Mouse (Mus musculus) kidney, postnatal 0 days (tissue): ENCODE results near the gene She. TPM values are rescaled to one million over a fixed set of nuclear protein-coding genes. Genes with fewer than 3 reads are reported as not detected.

Experiments used
- ATAC-seq: fragments of 200-750 bp; cut with Nextera tagmentation; replicated peaks from 2 replicates; pipeline ENCODE4 v1.8.0; 2017; ENCODE audit warnings: low read depth, moderate number of reproducible peaks, moderate TSS enrichment, moderate library complexity; ENCODE audit not compliant: low FRiP score
- DNase-seq: peaks from one replicate; pipeline ENCODE4 v3.0.0-alpha.2; 2016; ENCODE audit warnings: low spot score
- H3K27ac ChIP-seq: fragments of 300-500 bp; sonication (generic); 2 replicates; pipeline ENCODE4 v1.5.1; 2014; ENCODE audit warnings: mild to moderate bottlenecking
- H3K27me3 ChIP-seq: fragments of 300-500 bp; sonication (generic); 2 replicates; pipeline ENCODE4 v1.6.1; 2014; ENCODE audit warnings: low read length, mixed read lengths; ENCODE audit not compliant: insufficient read depth
- H3K36me3 ChIP-seq: fragments of 300-500 bp; sonication (generic); 2 replicates; pipeline ENCODE4 v1.6.1; 2014; ENCODE audit warnings: low read length, mixed read lengths; ENCODE audit not compliant: insufficient read depth
- H3K4me1 ChIP-seq: fragments of 300-500 bp; sonication (generic); replicated peaks from 2 replicates; pipeline ENCODE4 v1.6.1; 2014; ENCODE audit warnings: antibody characterized with exemption, low read length, mixed read lengths; ENCODE audit not compliant: insufficient read depth
- H3K4me2 ChIP-seq: fragments of 300-500 bp; sonication (generic); 2 replicates; pipeline ENCODE4 v1.6.1; 2014; ENCODE audit warnings: mild to moderate bottlenecking, low read length, moderate library complexity, mixed read lengths
- H3K4me3 ChIP-seq: fragments of 300-500 bp; sonication (generic); replicated peaks from 2 replicates; pipeline ENCODE4 v1.5.1; 2014; ENCODE audit warnings: low read depth, low read length
- H3K9ac ChIP-seq: fragments of 300-500 bp; sonication (generic); 2 replicates; pipeline ENCODE4 v1.6.1; 2014; ENCODE audit warnings: low read depth, low read length
- H3K9me3 ChIP-seq: fragments of 300-500 bp; sonication (generic); replicated peaks from 2 replicates; pipeline ENCODE4 v1.6.1; 2016; ENCODE audit warnings: low read length, inconsistent platforms, mixed read lengths
- CTCF ChIP-seq: IDR thresholded peaks from 2 replicates; pipeline ENCODE4 v1.5.1; 2016; ENCODE audit warnings: antibody characterized with exemption, low read depth, mild to moderate bottlenecking, moderate library complexity
- WGBS: fragments of 180-500 bp; shearing (Covaris S2); extraction: QIAGEN DNeasy Blood & Tissue Kit; methylation state at CpG from one replicate; pipeline ENCODE4 v1.1.7; 2014; 5-methylcytosine and 5-hydroxymethylcytosine counted together
- polyA plus RNA-seq: library from polyadenylated mRNA; unstranded; fragments of >200 nt; fragmentation: Nextera tagmentation; extraction: Ambion mirVana; gene quantifications from 2 replicates; pipeline ENCODE4 v1.2.1, GENCODE M21; 2015

She gene
- polyA plus RNA-seq, 1 experiment from 2014 or later = 5.9 TPM

DNA sequence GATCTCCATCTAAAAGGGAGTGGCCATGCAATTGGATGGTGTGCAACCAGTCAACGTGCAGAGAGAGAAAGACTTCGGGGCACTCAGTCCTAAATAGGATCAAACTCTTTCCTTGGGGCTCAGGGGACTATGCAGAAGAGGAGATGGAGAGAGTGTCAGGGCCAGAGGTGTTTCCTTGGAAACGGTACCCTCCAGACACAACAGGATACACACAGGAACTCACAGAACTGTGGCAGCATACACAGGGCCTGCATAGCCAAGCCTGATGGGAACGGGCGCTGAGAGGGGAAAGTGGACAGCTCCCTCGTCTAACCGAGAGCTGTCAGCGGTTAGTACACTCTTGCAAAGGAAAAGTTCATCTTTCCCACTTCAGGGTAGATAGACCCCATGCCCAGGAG, 68.3 kb downstream of the She start:
- no peak for TF ChIP-seq CTCF
- no peaks in the 10 kb centered on the region for H3K9me3 ChIP-seq
- WGBS = 55% methylated on average over 8 of the region's 8 CpGs
- H3K4me3 ChIP-seq = no peak overlapping the region
- H3K27ac ChIP-seq = peak overlapping the region; percentile 78; the same call in 1 of the 2 replicates
- no peaks in the 10 kb centered on the region for H3K27me3 ChIP-seq
- H3K9ac ChIP-seq = no peak overlapping the region
- no peak for DNase-seq
- no peak for ATAC-seq
- no peaks in the 10 kb centered on the region for H3K36me3 ChIP-seq
- H3K4me2 ChIP-seq = no peak overlapping the region
- H3K4me1 ChIP-seq = peaks cover 6% of the 10 kb centered on the region; the same call in 1 of the 2 replicates

DNA sequence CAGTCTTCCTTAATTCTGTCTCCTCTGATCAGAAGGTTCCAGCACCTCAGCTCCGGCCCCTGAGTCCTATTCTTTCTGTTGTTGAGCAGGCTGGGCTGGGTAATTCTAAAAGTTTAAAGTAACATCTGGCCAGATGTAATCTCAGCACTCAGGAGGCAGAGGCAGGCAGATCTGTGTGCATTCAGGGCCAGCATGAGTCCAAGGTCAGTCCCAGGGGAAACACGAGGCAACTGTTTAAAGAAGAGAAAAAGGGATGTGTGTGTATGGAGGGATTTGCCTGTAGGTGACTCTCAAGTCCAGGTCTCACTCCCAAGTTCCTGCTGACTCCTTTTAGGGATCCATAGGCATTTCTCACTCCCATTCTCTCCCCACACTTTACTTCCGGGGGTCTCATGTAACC, 76.7 kb downstream of the She start:
- ATAC-seq = no peak
- 83% methylated on average over 3 of the region's 3 CpGs for WGBS
- Histone ChIP-seq H3K4me2 (no peak overlapping the region), H3K27me3 (no peaks in the 10 kb centered on the region), H3K27ac (no peak overlapping the region), H3K9ac (no peak overlapping the region), H3K36me3 (no peaks in the 10 kb centered on the region), H3K4me3 (no peak overlapping the region), H3K9me3 (no peaks in the 10 kb centered on the region), H3K4me1 (no peaks in the 10 kb centered on the region)
- no peak for DNase-seq
- TF ChIP-seq CTCF = no peak

Other genes starting within 250 kb of the She start
- gene Adar, start 116.3 kb upstream of the She start, polyA plus RNA-seq = 9.6 and 10.5 TPM in 2 replicates
- gene Chrnb2, start 66.7 kb upstream of the She start, polyA plus RNA-seq = 0.36 and 0.47 TPM in 2 replicates
- 11.3 and 13.2 TPM in 2 replicates for gene Ube2q1, start 57.8 kb upstream of the She start, polyA plus RNA-seq
- 1.7 and 2.0 TPM in 2 replicates for gene Il6ra, start 81.8 kb downstream of the She start, polyA plus RNA-seq
- 6.9 and 7.1 TPM in 2 replicates for gene Atp8b2, start 132.1 kb downstream of the She start, polyA plus RNA-seq
- 160 and 168 TPM in 2 replicates for gene Hax1, start 167.4 kb downstream of the She start, polyA plus RNA-seq
- 166 and 177 TPM in 2 replicates for gene 4933434E20Rik, start 220.3 kb downstream of the She start, polyA plus RNA-seq
- gene Ubap2l, start 221.3 kb downstream of the She start, polyA plus RNA-seq = 150 TPM in 2 replicates
- 352 and 403 TPM in 2 replicates for gene Tpm3, start 241.3 kb downstream of the She start, polyA plus RNA-seq